Mouse (Mus musculus) heart, embryonic 12.5 days (tissue): ENCODE data around the gene Nudt21. TPM values are rescaled to one million over a fixed set of nuclear protein-coding genes. Genes with fewer than 3 reads are reported as not detected.

Experiments
- ATAC-seq: fragments of 200-750 bp; cut with Nextera tagmentation; 2 replicates; pipeline ENCODE4 v1.8.0; 2017; ENCODE audit warnings: moderate TSS enrichment, moderate library complexity; ENCODE audit not compliant: insufficient number of reproducible peaks, low FRiP score
- H3K27ac ChIP-seq: fragments of 300-500 bp; sonication (generic); 2 replicates; pipeline ENCODE4 v1.5.1; 2016; ENCODE audit warnings: mild to moderate bottlenecking, moderate library complexity; ENCODE audit not compliant: poor library complexity, severe bottlenecking
- H3K27me3 ChIP-seq: fragments of 300-500 bp; sonication (generic); replicated peaks from 2 replicates; pipeline ENCODE4 v1.6.1; 2016; ENCODE audit warnings: mild to moderate bottlenecking, moderate library complexity
- H3K36me3 ChIP-seq: fragments of 300-500 bp; sonication (generic); 2 replicates; pipeline ENCODE4 v1.6.1; 2016; ENCODE audit warnings: mild to moderate bottlenecking, moderate library complexity
- H3K4me1 ChIP-seq: fragments of 300-500 bp; sonication (generic); replicated peaks from 2 replicates; pipeline ENCODE4 v1.6.1; 2016; ENCODE audit warnings: mild to moderate bottlenecking
- H3K4me2 ChIP-seq: fragments of 300-500 bp; sonication (generic); 2 replicates; pipeline ENCODE4 v1.6.1; 2016; ENCODE audit warnings: mild to moderate bottlenecking, moderate library complexity
- H3K4me3 ChIP-seq: fragments of 300-500 bp; sonication (generic); 2 replicates; pipeline ENCODE4 v1.5.1; 2016; ENCODE audit warnings: mild to moderate bottlenecking
- H3K9ac ChIP-seq: fragments of 300-500 bp; sonication (generic); 2 replicates; pipeline ENCODE4 v1.6.1; 2016; ENCODE audit warnings: mild to moderate bottlenecking, moderate library complexity
- H3K9me3 ChIP-seq: fragments of 300-500 bp; sonication (generic); replicated peaks from 2 replicates; pipeline ENCODE4 v1.6.1; 2016; ENCODE audit warnings: mild to moderate bottlenecking, moderate library complexity
- WGBS: fragments of 180-500 bp; shearing (Covaris S2); methylation state at CpG from one replicate; pipeline ENCODE4 v1.1.7; 2016; 5-methylcytosine and 5-hydroxymethylcytosine counted together
- polyA plus RNA-seq: library from polyadenylated mRNA; unstranded; fragments of >200 nt; fragmentation: Nextera tagmentation; extraction: Ambion mirVana; gene quantifications from 2 replicates; pipeline ENCODE4 v1.2.1, GENCODE M21; 2016

The Nudt21 gene
- polyA plus RNA-seq, 1 experiment from 2014 or later, result 88.5 TPM

- H3K9ac ChIP-seq, result no peak overlapping the region
- no peak overlapping the region for H3K4me2 ChIP-seq
- ATAC-seq, result no peak
- 87% methylated on average over 3 of the region's 3 CpGs for WGBS
- peaks cover 34% of the 10 kb centered on the region for H3K4me1 ChIP-seq
- H3K27ac ChIP-seq, result no peak overlapping the region
- no peaks in the 10 kb centered on the region for H3K9me3 ChIP-seq
- H3K36me3 ChIP-seq, result peaks cover 26% of the 10 kb centered on the region
- no peaks in the 10 kb centered on the region for H3K27me3 ChIP-seq
- H3K4me3 ChIP-seq, result no peak overlapping the region
These were observed 3.2 kb downstream of the Nudt21 start for GRCm38 (mm10) chr8:94033601-94034000.

- Histone ChIP-seq H3K4me1 (peaks cover 20% of the 10 kb centered on the region), H3K27me3 (no peaks in the 10 kb centered on the region), H3K4me3 (no peak overlapping the region), H3K9ac (no peak overlapping the region), H3K4me2 (no peak overlapping the region), H3K36me3 (peaks cover 59% of the 10 kb centered on the region), H3K9me3 (no peaks in the 10 kb centered on the region), H3K27ac (no peak overlapping the region)
- no peak for ATAC-seq
- 95% methylated on average over 9 of the region's 9 CpGs for WGBS
These were observed 7.1 kb downstream of the Nudt21 start for GRCm38 (mm10) chr8:94029701-94030100.

GRCm38 (mm10) chr8:94023916-94024315 lies 12.9 kb downstream of the Nudt21 start:
- Histone ChIP-seq H3K4me2 (no peak overlapping the region), H3K27me3 (no peaks in the 10 kb centered on the region), H3K9me3 (no peaks in the 10 kb centered on the region), H3K4me3 (no peak overlapping the region), H3K4me1 (no peaks in the 10 kb centered on the region), H3K36me3 (peaks cover 79% of the 10 kb centered on the region), H3K27ac (no peak overlapping the region), H3K9ac (no peak overlapping the region)
- 90% methylated on average over 6 of the region's 6 CpGs for WGBS
- ATAC-seq, result no peak

GRCm38 (mm10) chr8:94013026-94013612 lies 23.7 kb downstream of the Nudt21 start:
- Histone ChIP-seq H3K27ac (peak overlapping the region; percentile 93), H3K27me3 (no peaks in the 10 kb centered on the region), H3K9ac (peak overlapping the region; percentile 93), H3K4me3 (peak overlapping the region; percentile 80), H3K4me2 (peak overlapping the region; percentile 88), H3K9me3 (no peaks in the 10 kb centered on the region), H3K36me3 (peaks cover 2% of the 10 kb centered on the region), H3K4me1 (peaks cover 30% of the 10 kb centered on the region)
- WGBS, result 19% methylated on average over 7 of the region's 7 CpGs
- no peak for ATAC-seq

- H3K27me3 ChIP-seq, result no peaks in the 10 kb centered on the region
- ATAC-seq, result peak; percentile 94
- under 1% methylated on average over 104 of the region's 130 CpGs for WGBS
These were observed 24.5 kb downstream of the Nudt21 start, which contains the start of gene Amfr for GRCm38 (mm10) chr8:94012013-94012951. Gene Amfr, minus strand, starts transcription at chr8:94012842.

GRCm38 (mm10) chr8:94011076-94012012 lies 25.5 kb downstream of the Nudt21 start:
- 3% methylated on average over 48 of the region's 48 CpGs for WGBS
- Histone ChIP-seq H3K27ac (peak overlapping the region; percentile 93), H3K27me3 (no peaks in the 10 kb centered on the region), H3K4me2 (peak overlapping the region; percentile 88), H3K36me3 (peaks cover 3% of the 10 kb centered on the region; the same call in 1 of the 2 replicates), H3K9me3 (no peaks in the 10 kb centered on the region), H3K4me3 (peak overlapping the region; percentile 80), H3K9ac (peak overlapping the region; percentile 93), H3K4me1 (peaks cover 30% of the 10 kb centered on the region)
- ATAC-seq, result no peak

More at GRCm38 (mm10) chr8:94012013-94012951, 24.5 kb downstream of the Nudt21 start, which contains the start of gene Amfr:
- Histone ChIP-seq H3K4me3 (peak within 1 kb of the TSS; percentile 80), H3K36me3 (0 out of 2 replicates have a peak, but pooled peaks cover 2% of the 10 kb centered on the region), H3K9ac (peak within 1 kb of the TSS; percentile 93), H3K4me2 (peak within 1 kb of the TSS; percentile 88), H3K4me1 (peaks cover 30% of the 10 kb centered on the region), H3K9me3 (no peaks in the 10 kb centered on the region), H3K27ac (peak within 1 kb of the TSS; percentile 93)

GRCm38 (mm10) chr8:94010101-94010705 lies 26.6 kb downstream of the Nudt21 start:
- ATAC-seq, result no peak
- Histone ChIP-seq H3K9ac (peak overlapping the region; percentile 43; the same call in 1 of the 2 replicates), H3K9me3 (no peaks in the 10 kb centered on the region), H3K27ac (no peak overlapping the region), H3K4me2 (peak overlapping the region; percentile 46), H3K36me3 (peaks cover 3% of the 10 kb centered on the region; the same call in 1 of the 2 replicates), H3K4me3 (peak overlapping the region; percentile 27; the same call in 1 of the 2 replicates), H3K27me3 (no peaks in the 10 kb centered on the region), H3K4me1 (peaks cover 30% of the 10 kb centered on the region)
- 67% methylated on average over 2 of the region's 2 CpGs for WGBS

GRCm38 (mm10) chr8:94009243-94009845 lies 27.5 kb downstream of the Nudt21 start:
- Histone ChIP-seq H3K4me1 (peaks cover 30% of the 10 kb centered on the region), H3K9ac (peak overlapping the region; percentile 42; the same call in 1 of the 2 replicates), H3K27me3 (no peaks in the 10 kb centered on the region), H3K4me3 (no peak overlapping the region), H3K4me2 (peak overlapping the region; percentile 2; the same call in 1 of the 2 replicates), H3K9me3 (no peaks in the 10 kb centered on the region), H3K36me3 (peaks cover 8% of the 10 kb centered on the region; the same call in 1 of the 2 replicates), H3K27ac (no peak overlapping the region)
- 44% methylated on average over 15 of the region's 15 CpGs for WGBS
- no peak for ATAC-seq

- Histone ChIP-seq H3K4me2 (no peak overlapping the region), H3K36me3 (peaks cover 48% of the 10 kb centered on the region), H3K4me1 (peaks cover 5% of the 10 kb centered on the region), H3K9ac (no peak overlapping the region), H3K9me3 (no peaks in the 10 kb centered on the region), H3K4me3 (no peak overlapping the region), H3K27me3 (no peaks in the 10 kb centered on the region), H3K27ac (no peak overlapping the region)
- WGBS, result 90% methylated on average over 9 of the region's 9 CpGs
- no peak for ATAC-seq
These were observed 32.7 kb downstream of the Nudt21 start for GRCm38 (mm10) chr8:94004139-94004538.

- no peak overlapping the region for H3K4me2 ChIP-seq
- WGBS, result 88% methylated on average over 2 of the region's 2 CpGs
- peaks cover 63% of the 10 kb centered on the region for H3K36me3 ChIP-seq
- no peaks in the 10 kb centered on the region for H3K9me3 ChIP-seq
- H3K9ac ChIP-seq, result no peak overlapping the region
- H3K27me3 ChIP-seq, result no peaks in the 10 kb centered on the region
- ATAC-seq, result no peak
- no peaks in the 10 kb centered on the region for H3K4me1 ChIP-seq
- no peak overlapping the region for H3K27ac ChIP-seq
- no peak overlapping the region for H3K4me3 ChIP-seq
These were observed 37.9 kb downstream of the Nudt21 start for GRCm38 (mm10) chr8:93998961-93999360.
